Mouse (Mus musculus) G1E (cell line): ENCODE measurements around the gene Il17c.

Experiments used
- CTCF ChIP-seq: IDR thresholded peaks from 2 replicates; pipeline ENCODE4 v1.5.1; 2012; ENCODE audit warnings: low read depth, low read length, inconsistent platforms, mixed read lengths
- GATA1 ChIP-seq: IDR thresholded peaks from 2 replicates; pipeline ENCODE4 v1.6.1; 2012; ENCODE audit warnings: borderline replicate concordance, low read length, inconsistent platforms, mixed read lengths
- POLR2AphosphoS5 ChIP-seq: IDR thresholded peaks from 2 replicates; pipeline ENCODE4 v1.6.1; 2012; ENCODE audit warnings: low read depth, low read length, inconsistent platforms; ENCODE audit not compliant: insufficient replicate concordance
- TAL1 ChIP-seq: conservative IDR thresholded peaks from 2 replicates; pipeline ENCODE4 v1.6.1; 2012; ENCODE audit warnings: low read depth, low read length, inconsistent platforms, mixed read lengths

- no peak for TF ChIP-seq CTCF
- TF ChIP-seq POLR2AphosphoS5 = no peak
- no peak for TF ChIP-seq TAL1
- no peak for TF ChIP-seq GATA1
These were observed 6.3 kb downstream of the Il17c start for GRCm38 (mm10) chr8:122428163-122428562.
